Mouse (Mus musculus) CD4-positive, CD25-positive, alpha-beta regulatory T cell, adult 4 months (primary cell): ENCODE results near the gene Vwa3a. TPM values are rescaled to one million over a fixed set of nuclear protein-coding genes. Genes with fewer than 3 reads are reported as not detected.

Source experiments
- ATAC-seq: one replicate; pipeline ENCODE4 v1.8.0; 2017
- polyA plus RNA-seq, 2 experiments: library from polyadenylated mRNA; unstranded; fragments of 100-300 nt; shearing (Covaris generic); gene quantifications; one replicate each; pipeline ENCODE4 v1.2.1; 2017

The Vwa3a gene
- polyA plus RNA-seq, 2 experiments from 2014 or later: not detected

GRCm38 (mm10) chr7:120838436-120839160, 99.5 kb downstream of the Vwa3a start:
- no peak for ATAC-seq

GRCm38 (mm10) chr7:120839786-120840185, 100.7 kb downstream of the Vwa3a start:
- ATAC-seq: no peak

GRCm38 (mm10) chr7:120842345-120843036, 103.4 kb downstream of the Vwa3a start, which contains the start of gene Eef2k:
Eef2k (plus strand) TSS chr7:120842831.
- peak; percentile 82 for ATAC-seq

GRCm38 (mm10) chr7:120843037-120843621, 104.0 kb downstream of the Vwa3a start:
- peak; percentile 54 for ATAC-seq

- ATAC-seq: no peak
Observed at GRCm38 (mm10) chr7:120843852-120844435, 104.8 kb downstream of the Vwa3a start.

- ATAC-seq: no peak
Observed at GRCm38 (mm10) chr7:120844689-120845088, 105.6 kb downstream of the Vwa3a start.

GRCm38 (mm10) chr7:120848831-120849512, 109.9 kb downstream of the Vwa3a start:
- peak; percentile 24 for ATAC-seq

GRCm38 (mm10) chr7:120850165-120850564, 111.0 kb downstream of the Vwa3a start:
- no peak for ATAC-seq

Other genes with a start within 250 kb of the Vwa3a start
- 100 to 1,000 TPM; 224 to 238 TPM for gene Uqcrc2, start 104.1 kb upstream of the Vwa3a start, polyA plus RNA-seq
- gene Pdzd9, start 69.0 kb upstream of the Vwa3a start, polyA plus RNA-seq: under 1 TPM; 0.68 to 0.78 TPM
- gene Mosmo, start 61.7 kb upstream of the Vwa3a start, polyA plus RNA-seq: 10 to 100 TPM in 1 of 2 experiments, 1 to 10 TPM in 1; 7.0 to 10.1 TPM
- gene Gm5737, start 73.0 kb downstream of the Vwa3a start, polyA plus RNA-seq: not detected
- 1 to 10 TPM; 5.6 to 6.0 TPM for gene Eef2k, start 103.5 kb downstream of the Vwa3a start, polyA plus RNA-seq
- gene Polr3e, start 178.4 kb downstream of the Vwa3a start, polyA plus RNA-seq: 10 to 100 TPM in 1 of 2 experiments, 1 to 10 TPM in 1; 8.1 to 15.8 TPM
- gene Cdr2, start 243.0 kb downstream of the Vwa3a start, polyA plus RNA-seq: 1 to 10 TPM in 1 of 2 experiments, under 1 TPM in 1; 0.43 to 1.6 TPM
- not detected for gene Mfsd13b, start 243.2 kb downstream of the Vwa3a start, polyA plus RNA-seq